In the genomic region with DNA sequence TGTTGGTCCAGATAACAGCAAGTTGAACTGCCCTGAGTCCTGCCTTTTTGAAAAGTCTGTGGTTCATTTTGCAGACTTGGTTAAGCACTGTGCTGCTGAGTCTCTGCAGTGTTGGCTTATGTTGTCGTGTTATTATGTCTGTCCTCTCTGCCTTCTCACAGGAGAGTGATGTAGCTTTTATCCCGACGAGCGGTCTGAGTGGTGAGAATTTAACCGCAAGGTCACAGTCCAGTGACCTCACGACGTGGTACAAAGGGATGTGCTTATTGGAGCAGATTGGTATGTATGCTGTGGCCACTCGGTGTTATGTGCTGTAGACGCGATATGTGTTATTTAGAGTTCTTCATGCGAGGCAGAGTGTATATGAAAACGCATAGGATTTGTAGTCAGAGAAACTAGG, we compare ENCODE assay signal across 23 mouse cellular contexts. TPM values are rescaled to one million over a fixed set of nuclear protein-coding genes. Genes with fewer than 3 reads are reported as not detected.
"Had no signal": no experiment of that assay in that cellular context is flagged by ENCODE, and none has a peak within 500 bp of the region (broad histone marks: within the 10 kb centered on the region; RNA-seq: fewer than 3 reads in every experiment).

No protein-coding gene starts in this region.

- H3K27ac ChIP-seq: kidney, postnatal 0 days; layer of hippocampus, adult 2 months; limb, embryonic 10.5 days; limb, embryonic 13.5 days; stomach, embryonic 15.5 days had no signal

- H3K4me3 ChIP-seq: layer of hippocampus, adult 2 months; limb, embryonic 10.5 days; limb, embryonic 13.5 days; liver, embryonic 15.5 days; stomach, embryonic 15.5 days had no signal

- H3K9me3 ChIP-seq: limb, embryonic 10.5 days; limb, embryonic 13.5 days; liver, embryonic 15.5 days; stomach, embryonic 15.5 days had no signal

- H3K27me3 ChIP-seq: limb, embryonic 13.5 days; liver, embryonic 15.5 days; stomach, embryonic 15.5 days had no signal

- ATAC-seq: intestine, embryonic 16.5 days had no signal

- H3K9ac ChIP-seq: limb, embryonic 13.5 days; liver, embryonic 15.5 days; stomach, embryonic 15.5 days had no signal

- H3K4me2 ChIP-seq: limb, embryonic 13.5 days; midbrain, embryonic 11.5 days; stomach, embryonic 15.5 days had no signal

- DNase-seq: kidney, adult 8-10 months; kidney, postnatal 25 days; layer of hippocampus, adult 9-11 months; lung, adult 2 months; lung, postnatal 14 days; lung, postnatal 4 days; midbrain, embryonic 14.5 days; right cerebral cortex, postnatal 25 days; spleen, adult 18-20 months; thymus, postnatal 25 days had no signal

- H3K4me1 ChIP-seq: limb, embryonic 10.5 days; limb, embryonic 13.5 days; stomach, embryonic 15.5 days had no signal

RNA-seq across cellular contexts. Expression of a gene that starts 25.3 kb away (rescaled TPM):
- total RNA-seq: megakaryocyte progenitor cell, adult 5-6 weeks; megakaryocyte-erythroid progenitor cell, adult 5-6 weeks had no signal
- polyA plus RNA-seq: large intestine, adult 2 months; midbrain, embryonic 11.5 days; midbrain, embryonic 14.5 days; midbrain, postnatal 0 days; neural tube, embryonic 11.5 days had no signal
